Mouse (Mus musculus): Measurements from ENCODE around the gene Myh10. TPM values are rescaled to one million over a fixed set of nuclear protein-coding genes. Genes with fewer than 3 reads are reported as not detected.
"Not testable (repeated sequence)": the region's sequence is repeated elsewhere in the genome, so short reads cannot be mapped to it uniquely, and the experiment has no call there.

Gene Myh10
- polyA plus RNA-seq, 1 experiment from 2014 or later, result 34.6 TPM

DNA sequence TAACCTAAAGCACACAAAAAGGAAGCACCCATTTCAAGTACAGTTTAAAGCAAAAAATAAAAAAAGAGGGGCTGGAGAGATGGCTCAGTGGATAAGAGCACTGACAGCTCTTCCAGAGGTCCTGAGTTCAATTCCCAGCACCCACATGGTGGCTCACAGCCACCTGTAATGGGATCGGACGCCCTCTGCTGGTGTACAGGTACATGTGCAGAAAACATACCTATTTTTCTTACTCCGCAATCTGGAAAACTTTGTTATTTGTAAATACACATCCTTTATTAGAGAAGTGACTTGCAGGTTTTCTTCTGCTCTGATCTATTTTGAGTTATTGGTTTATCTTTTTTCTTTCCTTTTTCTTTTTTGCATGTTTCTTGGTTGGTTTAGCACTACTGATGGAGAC is 37.3 kb downstream of the Myh10 start:
- WGBS (ENCODE audit: insufficient replicate concordance), result 82% methylated on average over 3 of the region's 3 CpGs
- H3K4me3 ChIP-seq, result no peak overlapping the region
- H3K9me3 ChIP-seq (replicated peaks), result peaks cover 7% of the 10 kb centered on the region; the same call in 1 of the 2 replicates
- H3K27ac ChIP-seq, result no peak overlapping the region
- no peak overlapping the region for H3K4me2 ChIP-seq
- no peak overlapping the region for H3K9ac ChIP-seq
- no peaks in the 10 kb centered on the region for H3K27me3 ChIP-seq (replicated peaks)
- no peaks in the 10 kb centered on the region for H3K4me1 ChIP-seq
- no peak for ATAC-seq
- peaks cover 26% of the 10 kb centered on the region for H3K36me3 ChIP-seq

GRCm38 (mm10) chr11:68730792-68731191 is 39.4 kb downstream of the Myh10 start:
- Histone ChIP-seq H3K4me3 (no peak overlapping the region), H3K27me3 (replicated peaks) (no peaks in the 10 kb centered on the region), H3K9me3 (replicated peaks) (peaks cover 7% of the 10 kb centered on the region; the same call in 1 of the 2 replicates), H3K36me3 (peaks cover 35% of the 10 kb centered on the region), H3K9ac (no peak overlapping the region), H3K27ac (no peak overlapping the region), H3K4me2 (no peak overlapping the region), H3K4me1 (no peaks in the 10 kb centered on the region)
- WGBS (ENCODE audit: insufficient replicate concordance), result 76% methylated on average over 5 of the region's 5 CpGs
- ATAC-seq, result no peak

GRCm38 (mm10) chr11:68732066-68732465 is 40.7 kb downstream of the Myh10 start:
- Histone ChIP-seq H3K9ac (no peak overlapping the region), H3K4me3 (no peak overlapping the region), H3K4me2 (no peak overlapping the region), H3K9me3 (replicated peaks) (peaks cover 7% of the 10 kb centered on the region; the same call in 1 of the 2 replicates), H3K27me3 (replicated peaks) (no peaks in the 10 kb centered on the region), H3K36me3 (peaks cover 37% of the 10 kb centered on the region), H3K27ac (no peak overlapping the region), H3K4me1 (no peaks in the 10 kb centered on the region)
- 88% methylated on average over 6 of the region's 6 CpGs for WGBS (ENCODE audit: insufficient replicate concordance)
- no peak for ATAC-seq

GRCm38 (mm10) chr11:68733401-68733800 is 42.0 kb downstream of the Myh10 start:
- peaks cover 29% of the 10 kb centered on the region for H3K36me3 ChIP-seq
- H3K27ac ChIP-seq; H3K9me3 ChIP-seq (replicated peaks); H3K4me2 ChIP-seq; H3K4me1 ChIP-seq; H3K4me3 ChIP-seq; H3K9ac ChIP-seq; H3K27me3 ChIP-seq (replicated peaks); ATAC-seq: not testable (repeated sequence)
- WGBS (ENCODE audit: insufficient replicate concordance), result 84% methylated on average over 3 of the region's 3 CpGs

DNA sequence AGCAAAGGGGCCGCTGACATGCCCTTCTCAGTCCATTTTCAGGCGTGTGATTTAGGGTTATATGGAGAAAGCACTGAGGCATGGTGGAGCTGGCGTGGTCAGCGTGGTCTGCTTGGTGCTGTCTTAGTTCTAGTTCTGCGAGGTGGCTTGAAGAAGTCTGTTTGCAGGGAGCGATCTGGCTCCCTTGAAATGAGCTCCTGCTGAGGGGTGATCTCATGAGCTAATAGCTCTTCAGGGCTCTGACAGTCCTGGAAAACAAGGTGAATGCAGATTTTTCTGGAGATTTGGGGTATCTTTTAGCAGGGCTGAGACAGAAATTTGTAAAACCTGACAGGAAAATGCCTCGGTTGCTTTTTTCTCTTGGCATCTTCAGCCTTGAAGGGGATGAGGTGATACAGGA is 48.1 kb downstream of the Myh10 start:
- no peak overlapping the region for H3K9ac ChIP-seq
- H3K36me3 ChIP-seq, result peaks cover 42% of the 10 kb centered on the region
- no peaks in the 10 kb centered on the region for H3K4me1 ChIP-seq
- H3K9me3 ChIP-seq (replicated peaks), result no peaks in the 10 kb centered on the region
- no peak overlapping the region for H3K4me2 ChIP-seq
- 87% methylated on average over 7 of the region's 7 CpGs for WGBS (ENCODE audit: insufficient replicate concordance)
- H3K4me3 ChIP-seq, result no peak overlapping the region
- H3K27me3 ChIP-seq (replicated peaks), result no peaks in the 10 kb centered on the region
- ATAC-seq, result no peak
- no peak overlapping the region for H3K27ac ChIP-seq

GRCm38 (mm10) chr11:68742658-68743057 is 51.3 kb downstream of the Myh10 start:
- ATAC-seq, result no peak
- H3K36me3 ChIP-seq, result peaks cover 46% of the 10 kb centered on the region
- H3K9me3 ChIP-seq (replicated peaks), result no peaks in the 10 kb centered on the region
- no peak overlapping the region for H3K4me2 ChIP-seq
- H3K9ac ChIP-seq, result no peak overlapping the region
- no peak overlapping the region for H3K27ac ChIP-seq
- H3K4me1 ChIP-seq, result no peaks in the 10 kb centered on the region
- WGBS (ENCODE audit: insufficient replicate concordance), result 72% methylated on average over 2 of the region's 2 CpGs
- H3K4me3 ChIP-seq, result no peak overlapping the region
- H3K27me3 ChIP-seq (replicated peaks), result no peaks in the 10 kb centered on the region

DNA sequence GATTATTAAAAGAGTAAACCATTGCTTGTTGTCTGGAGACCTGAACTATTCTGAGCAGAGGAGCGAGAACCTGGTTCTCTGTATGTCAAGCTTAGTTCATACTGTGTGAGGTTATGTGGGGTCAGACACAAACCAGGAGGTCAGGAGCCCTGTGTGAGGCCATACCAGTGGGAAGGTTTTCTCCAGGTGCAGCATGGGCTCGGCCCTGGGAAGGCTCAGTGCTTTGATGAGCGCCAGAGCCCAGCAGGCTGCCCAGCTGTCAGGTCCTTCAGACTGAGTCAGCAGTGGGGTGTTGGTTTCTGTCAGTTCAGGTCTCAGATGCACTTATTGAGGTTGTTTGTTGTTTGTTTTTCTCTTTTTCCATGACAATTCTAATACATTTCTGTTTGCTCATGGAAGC is 52.8 kb downstream of the Myh10 start:
- Histone ChIP-seq H3K9ac (no peak overlapping the region), H3K36me3 (peaks cover 55% of the 10 kb centered on the region), H3K9me3 (replicated peaks) (no peaks in the 10 kb centered on the region), H3K4me2 (no peak overlapping the region), H3K27me3 (replicated peaks) (no peaks in the 10 kb centered on the region), H3K27ac (no peak overlapping the region), H3K4me1 (no peaks in the 10 kb centered on the region), H3K4me3 (no peak overlapping the region)
- WGBS (ENCODE audit: insufficient replicate concordance), result 76% methylated on average over 3 of the region's 3 CpGs
- no peak for ATAC-seq

- H3K4me1 ChIP-seq, result no peaks in the 10 kb centered on the region
- no peak overlapping the region for H3K4me2 ChIP-seq
- H3K4me3 ChIP-seq, result no peak overlapping the region
- no peaks in the 10 kb centered on the region for H3K9me3 ChIP-seq (replicated peaks)
- H3K27me3 ChIP-seq (replicated peaks), result no peaks in the 10 kb centered on the region
- no peak overlapping the region for H3K27ac ChIP-seq
- H3K36me3 ChIP-seq, result peaks cover 53% of the 10 kb centered on the region
- no peak overlapping the region for H3K9ac ChIP-seq
- ATAC-seq, result no peak
- 81% methylated on average over 16 of the region's 16 CpGs for WGBS (ENCODE audit: insufficient replicate concordance)
Observed at GRCm38 (mm10) chr11:68745374-68746200, 54.2 kb downstream of the Myh10 start.

DNA sequence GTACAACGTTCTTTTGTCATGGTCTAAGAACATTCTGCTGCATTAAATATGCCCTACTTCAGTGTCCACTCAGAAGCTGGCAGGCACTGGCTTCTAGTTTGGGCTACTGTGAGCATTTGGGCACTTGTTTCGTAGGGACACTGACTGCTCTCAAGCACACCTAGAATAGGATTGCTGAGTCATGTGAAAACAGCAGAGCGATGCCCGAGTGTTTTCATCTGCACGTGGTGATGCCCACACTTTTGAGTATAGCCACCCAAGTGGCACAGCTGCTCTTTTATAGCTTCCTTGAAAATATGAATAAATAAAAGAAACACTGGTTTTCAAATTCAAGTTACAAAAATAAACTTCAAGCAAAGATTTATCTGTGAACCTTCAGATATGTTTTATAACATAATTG is 56.8 kb downstream of the Myh10 start:
- Histone ChIP-seq H3K36me3 (peaks cover 63% of the 10 kb centered on the region), H3K9ac (no peak overlapping the region), H3K4me1 (no peaks in the 10 kb centered on the region), H3K4me2 (no peak overlapping the region), H3K4me3 (no peak overlapping the region), H3K27me3 (replicated peaks) (no peaks in the 10 kb centered on the region), H3K9me3 (replicated peaks) (no peaks in the 10 kb centered on the region), H3K27ac (no peak overlapping the region)
- 85% methylated on average over 5 of the region's 5 CpGs for WGBS (ENCODE audit: insufficient replicate concordance)
- no peak for ATAC-seq

DNA sequence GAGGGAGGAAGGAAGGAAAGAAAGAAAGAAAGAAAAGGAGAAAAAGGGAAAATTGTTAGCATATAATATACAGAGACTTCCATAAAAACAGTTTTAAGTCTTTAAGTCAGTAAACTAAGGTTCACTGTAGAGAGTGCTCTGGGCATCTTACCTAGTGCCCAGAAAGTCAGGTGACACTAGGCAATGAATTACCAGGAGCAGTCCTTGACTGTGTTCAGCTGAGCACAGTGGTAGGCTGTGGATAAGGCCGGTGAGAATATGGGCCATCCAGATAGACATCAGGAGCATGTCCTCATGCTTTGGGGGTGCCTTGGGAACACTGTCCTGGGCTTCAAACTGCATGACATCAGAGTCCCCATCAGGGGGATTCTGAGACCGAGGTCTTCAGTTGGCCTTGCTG is 58.8 kb downstream of the Myh10 start:
- H3K36me3 ChIP-seq, result peaks cover 53% of the 10 kb centered on the region
- H3K27ac ChIP-seq, result no peak overlapping the region
- H3K4me2 ChIP-seq, result no peak overlapping the region
- no peak overlapping the region for H3K9ac ChIP-seq
- H3K9me3 ChIP-seq (replicated peaks), result no peaks in the 10 kb centered on the region
- H3K4me3 ChIP-seq, result no peak overlapping the region
- WGBS (ENCODE audit: insufficient replicate concordance), result 69% methylated on average over 2 of the region's 2 CpGs
- no peaks in the 10 kb centered on the region for H3K4me1 ChIP-seq
- ATAC-seq, result no peak
- H3K27me3 ChIP-seq (replicated peaks), result no peaks in the 10 kb centered on the region

- H3K4me3 ChIP-seq, result no peak overlapping the region
- H3K27me3 ChIP-seq (replicated peaks), result no peaks in the 10 kb centered on the region
- no peaks in the 10 kb centered on the region for H3K9me3 ChIP-seq (replicated peaks)
- H3K27ac ChIP-seq, result no peak overlapping the region
- H3K4me1 ChIP-seq, result no peaks in the 10 kb centered on the region
- H3K9ac ChIP-seq, result no peak overlapping the region
- no peak for ATAC-seq
- 70% methylated on average over 8 of the region's 8 CpGs for WGBS (ENCODE audit: insufficient replicate concordance)
- H3K36me3 ChIP-seq, result peaks cover 46% of the 10 kb centered on the region
- H3K4me2 ChIP-seq, result no peak overlapping the region
Observed at GRCm38 (mm10) chr11:68750938-68751337, 59.6 kb downstream of the Myh10 start.

DNA sequence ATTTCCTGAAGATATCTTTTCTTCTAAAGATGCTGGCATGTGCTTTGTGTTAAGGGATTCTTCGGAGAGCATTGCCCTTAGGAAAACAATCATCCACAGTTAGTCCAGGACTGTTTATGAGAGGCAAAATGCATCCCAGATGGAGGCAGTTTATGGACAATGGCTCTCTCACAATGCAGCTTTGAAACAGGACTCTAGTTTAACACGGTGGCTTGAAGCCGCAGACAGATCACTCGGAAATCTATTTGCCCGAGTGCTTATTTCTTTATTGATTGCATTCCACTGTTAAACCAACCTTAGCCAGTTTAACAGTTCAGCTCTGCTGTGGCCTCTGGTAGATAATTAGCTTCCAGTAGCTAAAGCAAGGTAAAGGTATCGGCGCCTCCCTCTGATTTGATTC is 62.9 kb downstream of the Myh10 start:
- no peak overlapping the region for H3K4me2 ChIP-seq
- 0 out of 2 replicates have a peak, but pooled peaks cover 4% of the 10 kb centered on the region for H3K4me1 ChIP-seq
- H3K4me3 ChIP-seq, result no peak overlapping the region
- no peak for ATAC-seq
- H3K27me3 ChIP-seq (replicated peaks), result no peaks in the 10 kb centered on the region
- H3K36me3 ChIP-seq, result peaks cover 22% of the 10 kb centered on the region
- no peak overlapping the region for H3K9ac ChIP-seq
- 81% methylated on average over 7 of the region's 7 CpGs for WGBS (ENCODE audit: insufficient replicate concordance)
- H3K9me3 ChIP-seq (replicated peaks), result no peaks in the 10 kb centered on the region
- H3K27ac ChIP-seq, result no peak overlapping the region

Data from liver, embryonic 12.5 days (tissue).